Mouse (Mus musculus): ENCODE measurements around the gene Camta1. TPM values are rescaled to one million over a fixed set of nuclear protein-coding genes. Genes with fewer than 3 reads are reported as not detected.
A peak's percentile ranks its signal among the peaks of the same experiment; 100 is the strongest.

The Camta1 gene
- polyA plus RNA-seq, 1 experiment, result 124 TPM

DNA sequence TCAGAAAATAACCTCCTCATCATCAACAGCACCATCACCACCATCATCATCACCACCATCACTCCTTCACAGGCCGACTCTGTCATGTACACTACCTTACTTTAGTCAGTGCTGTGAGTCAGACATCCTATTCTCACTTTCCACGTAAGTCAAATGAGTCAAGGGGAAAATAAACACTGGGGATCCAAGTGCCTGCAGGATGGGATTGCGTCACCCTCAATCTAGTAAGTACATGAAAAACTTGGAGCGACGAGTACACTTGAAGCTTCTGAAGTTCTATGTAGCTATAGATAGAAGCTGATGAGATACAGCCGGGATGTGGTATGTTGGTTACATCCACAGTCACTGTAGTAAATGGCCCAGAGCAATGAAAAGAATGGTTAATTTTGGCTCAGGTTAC lies 514.1 kb downstream of the Camta1 start:
- no peak for DNase-seq (ENCODE audit: extremely low spot score in 1 of 2, low spot score in 1 of 2)

GRCm38 (mm10) chr4:151346673-151347072 lies 515.0 kb downstream of the Camta1 start:
- DNase-seq (ENCODE audit: extremely low spot score in 1 of 2, low spot score in 1 of 2), result no peak

GRCm38 (mm10) chr4:151344811-151345210 lies 516.9 kb downstream of the Camta1 start:
- DNase-seq (ENCODE audit: extremely low spot score in 1 of 2, low spot score in 1 of 2), result no peak

DNA sequence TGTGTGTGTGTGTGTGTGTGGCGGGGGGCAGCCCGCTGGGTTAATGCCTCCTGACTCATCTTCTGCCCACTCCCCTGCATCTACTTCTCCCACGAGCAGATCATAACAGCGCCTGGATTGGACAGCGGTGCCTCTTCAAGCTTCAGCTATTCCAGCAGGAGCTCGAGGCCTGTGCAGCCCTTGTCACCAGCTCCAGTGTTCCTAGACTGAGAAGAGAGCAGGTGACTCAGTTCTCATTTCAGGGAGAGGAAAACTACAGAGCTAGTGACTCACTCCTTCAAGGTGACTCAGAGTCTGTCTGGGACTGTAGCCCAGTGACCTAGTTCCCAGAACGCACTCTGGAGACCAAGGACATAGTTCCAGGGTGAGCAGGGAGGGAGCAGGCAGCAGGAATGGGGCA lies 522.3 kb downstream of the Camta1 start:
- peak; percentile 72 to 78 for DNase-seq (ENCODE audit: extremely low spot score in 1 of 2, low spot score in 1 of 2)

DNA sequence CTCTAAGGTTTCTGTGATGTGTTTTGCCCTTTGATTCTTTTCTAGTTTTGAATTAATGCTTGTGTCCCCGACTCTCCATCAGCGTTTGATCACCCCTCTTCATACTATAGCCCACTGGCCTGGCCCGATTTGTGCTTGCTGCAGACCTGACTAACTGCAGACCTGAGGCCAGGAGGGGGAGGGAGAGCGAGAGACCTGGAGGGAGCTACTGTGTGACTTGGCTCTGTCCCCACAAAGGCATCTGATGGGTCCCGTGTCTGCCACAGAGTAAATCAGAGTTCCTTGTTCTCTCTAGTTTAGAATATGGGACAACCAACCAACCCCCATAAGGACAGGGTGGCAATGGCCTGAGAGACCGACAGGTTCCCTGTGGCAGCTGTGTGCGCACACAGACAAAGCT lies 522.7 kb downstream of the Camta1 start:
- DNase-seq (ENCODE audit: extremely low spot score in 1 of 2, low spot score in 1 of 2), result no peak

- no peak for DNase-seq (ENCODE audit: extremely low spot score in 1 of 2, low spot score in 1 of 2)
Measured at GRCm38 (mm10) chr4:151337543-151337942, 524.1 kb downstream of the Camta1 start.

- no peak for DNase-seq (ENCODE audit: extremely low spot score in 1 of 2, low spot score in 1 of 2)
Measured at GRCm38 (mm10) chr4:151336413-151336812, 525.3 kb downstream of the Camta1 start.

DNA sequence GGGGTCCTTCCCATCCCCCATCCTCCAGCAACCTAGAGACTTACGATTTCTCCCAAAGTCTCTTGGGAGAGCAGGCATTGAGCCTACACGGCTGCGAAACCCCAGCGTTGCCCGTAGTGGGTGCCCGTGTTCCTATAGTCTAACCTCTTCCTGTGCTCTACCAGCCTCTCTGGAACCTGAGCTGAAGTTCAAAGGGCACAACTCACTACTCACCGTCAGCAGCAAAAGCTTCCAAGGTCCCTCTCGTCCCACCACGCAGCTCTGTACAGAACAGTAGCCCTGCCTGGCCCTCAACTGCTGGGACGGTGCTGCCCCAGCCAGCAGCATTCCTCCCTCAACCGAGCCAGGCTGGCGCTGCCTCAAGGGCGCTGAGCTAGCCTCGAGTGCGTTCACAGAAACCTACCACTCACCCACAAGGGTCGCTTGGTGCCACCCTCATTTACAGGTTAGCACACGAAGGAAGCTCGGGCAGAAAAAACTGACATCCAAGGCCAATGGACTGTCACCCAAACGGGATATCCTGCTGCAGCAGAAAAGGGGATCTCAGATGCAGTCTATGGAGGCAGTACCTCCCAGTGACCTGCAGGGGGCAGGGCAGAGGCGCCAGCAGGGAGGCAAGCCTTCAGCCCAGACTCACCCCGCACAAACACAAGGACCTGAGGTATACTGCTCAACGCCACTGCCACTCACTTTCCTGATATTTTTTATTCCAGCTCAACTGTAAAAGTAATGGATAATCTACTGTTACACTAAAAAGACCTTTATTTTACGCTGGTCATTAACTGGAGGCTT lies 526.5 kb downstream of the Camta1 start:
- DNase-seq (ENCODE audit: extremely low spot score in 1 of 2, low spot score in 1 of 2), result peak in 1 of 2 experiments; percentile 65

DNA sequence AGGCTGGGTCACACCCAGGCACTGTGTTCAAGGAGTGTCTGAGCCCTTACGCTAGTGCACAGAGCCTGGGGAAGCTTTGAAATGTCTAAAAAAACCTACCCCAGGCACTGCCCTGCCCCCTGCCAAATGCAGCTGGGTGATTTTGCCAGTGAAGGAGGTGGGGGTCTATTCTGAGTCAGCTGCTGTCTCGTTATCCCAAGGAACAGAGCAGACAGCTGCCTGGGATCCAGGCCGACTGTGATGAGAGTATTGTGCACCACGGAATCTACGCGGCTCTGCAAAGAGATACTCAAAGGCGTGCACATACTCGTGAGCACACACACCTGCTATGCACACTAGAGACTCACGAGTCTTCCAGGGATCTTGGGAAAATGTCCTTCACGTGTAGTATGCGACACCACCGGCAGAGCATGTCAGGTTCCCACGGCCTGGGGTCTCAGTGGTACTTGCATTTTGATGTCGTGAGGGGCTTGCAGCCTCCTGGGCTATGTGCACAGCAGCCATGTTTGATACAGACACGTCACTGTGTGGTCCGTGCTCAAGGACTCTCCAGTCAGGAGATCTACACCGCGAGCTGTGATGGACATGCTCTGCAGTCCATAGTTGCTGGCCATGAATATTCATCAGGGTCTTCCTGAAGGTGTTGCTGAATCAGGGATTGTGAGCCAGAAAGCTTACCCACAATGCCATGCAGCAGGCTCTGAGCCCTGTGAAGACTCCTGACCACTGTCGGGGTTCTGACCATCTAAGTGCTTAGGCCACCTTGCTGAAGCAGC lies 529.4 kb downstream of the Camta1 start:
- DNase-seq (ENCODE audit: extremely low spot score in 1 of 2, low spot score in 1 of 2), result no peak

DNA sequence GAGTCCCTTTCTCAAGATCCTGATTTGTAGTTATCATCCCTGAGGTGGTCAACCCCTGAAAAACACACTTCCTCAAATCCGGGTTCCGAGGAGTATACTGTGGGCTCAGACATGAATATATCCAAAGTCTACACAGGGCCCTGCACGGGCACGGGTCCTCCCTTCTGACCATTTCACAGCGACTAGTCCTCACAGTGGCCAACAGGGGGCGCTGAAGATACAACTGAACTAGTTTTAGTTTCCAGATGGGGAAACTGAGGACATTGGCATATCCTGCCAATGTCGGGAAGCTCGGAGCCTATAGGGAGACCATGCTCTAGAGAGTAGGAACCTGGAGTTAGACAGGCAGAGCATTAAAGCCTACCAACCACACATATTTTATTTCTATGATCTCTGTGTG lies 530.7 kb downstream of the Camta1 start:
- no peak for DNase-seq (ENCODE audit: extremely low spot score in 1 of 2, low spot score in 1 of 2)

GRCm38 (mm10) chr4:151328071-151328470 lies 533.6 kb downstream of the Camta1 start:
- DNase-seq (ENCODE audit: extremely low spot score in 1 of 2, low spot score in 1 of 2), result no peak

DNA sequence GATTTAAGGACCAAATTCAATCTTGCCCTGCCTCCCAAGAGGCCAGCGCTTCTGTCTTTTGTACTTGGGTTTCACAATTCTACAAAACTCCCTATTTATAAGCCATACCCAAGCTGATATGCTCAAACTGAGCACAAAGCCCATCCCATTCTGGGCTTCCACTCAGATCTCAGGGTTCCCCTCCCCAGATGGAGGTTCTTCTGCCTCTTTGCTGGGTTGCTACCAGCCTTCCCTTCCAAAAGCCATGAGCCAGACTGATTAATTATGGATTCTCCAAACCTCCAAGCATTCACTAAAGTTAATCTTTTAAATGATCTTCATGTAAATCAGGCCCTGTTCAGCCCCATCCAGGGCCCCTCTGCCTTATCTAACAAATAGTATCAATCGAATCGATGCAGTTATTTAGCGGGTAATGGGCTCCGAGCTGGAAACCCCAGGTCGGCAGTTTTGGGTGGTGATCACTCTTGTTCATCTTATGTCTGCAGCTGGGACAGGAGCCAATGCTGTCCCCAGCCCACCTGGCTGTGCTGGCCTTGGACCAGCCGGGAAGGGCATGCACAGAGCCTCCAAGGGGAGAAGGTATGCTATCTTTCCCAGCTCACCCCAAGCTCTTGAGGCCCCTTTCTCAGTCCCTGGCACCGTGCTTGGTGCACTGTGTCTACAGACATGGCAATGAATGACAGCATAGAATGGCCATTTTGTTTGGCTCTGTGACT lies 534.5 kb downstream of the Camta1 start:
- DNase-seq (ENCODE audit: extremely low spot score in 1 of 2, low spot score in 1 of 2), result no peak

GRCm38 (mm10) chr4:151316428-151316827 lies 545.2 kb downstream of the Camta1 start:
- DNase-seq (ENCODE audit: extremely low spot score in 1 of 2, low spot score in 1 of 2), result no peak

- DNase-seq (ENCODE audit: extremely low spot score in 1 of 2, low spot score in 1 of 2), result no peak
Measured at GRCm38 (mm10) chr4:151315726-151316125, 546.0 kb downstream of the Camta1 start.

- DNase-seq (ENCODE audit: extremely low spot score in 1 of 2, low spot score in 1 of 2), result no peak
Measured at GRCm38 (mm10) chr4:151310773-151311172, 550.9 kb downstream of the Camta1 start.

GRCm38 (mm10) chr4:151310056-151310685 lies 551.5 kb downstream of the Camta1 start:
- DNase-seq (ENCODE audit: extremely low spot score in 1 of 2, low spot score in 1 of 2), result no peak

DNA sequence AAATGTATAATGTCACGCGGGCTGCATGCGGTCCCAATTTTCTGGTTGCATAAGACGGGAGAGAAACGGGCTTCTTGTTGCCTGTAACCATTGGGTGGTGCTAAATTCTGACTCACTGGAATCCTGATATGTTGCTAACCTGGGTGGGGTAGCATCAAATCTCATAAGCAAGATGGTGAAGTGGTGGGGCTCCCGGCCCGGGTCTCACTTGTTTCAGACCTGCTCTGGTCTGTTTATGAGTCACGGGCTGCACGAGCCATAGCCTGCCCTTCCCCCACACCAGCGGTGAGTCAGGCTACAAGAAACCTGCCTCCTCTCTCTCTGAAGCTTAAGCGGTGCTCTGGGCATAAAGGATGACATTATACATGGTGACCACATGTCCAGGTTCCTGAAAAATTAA lies 554.8 kb downstream of the Camta1 start:
- DNase-seq (ENCODE audit: extremely low spot score in 1 of 2, low spot score in 1 of 2), result peak; percentile 8 to 45

GRCm38 (mm10) chr4:151306311-151306765 lies 555.3 kb downstream of the Camta1 start:
- no peak for DNase-seq (ENCODE audit: extremely low spot score in 1 of 2, low spot score in 1 of 2)

DNA sequence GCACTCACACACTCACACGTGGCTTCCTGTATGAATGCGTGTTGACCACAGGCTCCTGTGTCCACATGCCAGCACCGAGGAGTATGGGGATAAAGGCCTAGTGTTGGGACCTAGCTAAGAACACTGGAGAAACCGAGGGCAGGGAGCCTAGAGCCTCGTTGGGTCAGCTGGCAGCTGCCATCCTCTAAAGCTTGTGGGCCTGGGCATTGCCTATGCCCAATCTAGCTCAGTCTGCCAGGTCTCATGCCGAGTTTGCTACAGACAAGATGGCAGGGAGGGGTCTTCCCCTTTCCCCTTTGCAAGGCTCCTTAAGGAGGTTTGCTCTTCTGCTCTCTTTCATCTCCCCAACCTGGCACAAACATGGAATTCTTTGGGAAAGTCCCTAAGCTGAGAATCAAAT lies 555.9 kb downstream of the Camta1 start:
- no peak for DNase-seq (ENCODE audit: extremely low spot score in 1 of 2, low spot score in 1 of 2)

DNA sequence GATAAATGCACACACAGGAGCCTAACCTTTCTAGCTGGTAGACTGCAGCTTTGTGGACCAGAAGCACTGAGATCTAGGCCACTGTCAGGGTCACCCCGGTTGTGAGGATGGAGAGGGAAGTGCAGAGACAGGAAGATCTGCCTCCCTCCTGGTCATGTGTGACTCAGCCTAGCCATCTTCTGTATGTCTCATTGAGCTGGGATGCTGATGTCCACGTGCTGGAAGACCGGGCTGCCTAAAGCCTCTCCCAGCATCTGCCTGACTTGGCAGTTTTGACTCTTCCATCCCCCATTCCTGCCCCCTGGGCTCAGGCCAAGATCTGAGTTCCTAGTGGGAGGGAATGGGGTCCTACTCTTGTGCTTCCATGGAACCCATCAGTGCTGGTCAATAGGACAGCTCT lies 557.7 kb downstream of the Camta1 start:
- DNase-seq (ENCODE audit: extremely low spot score in 1 of 2, low spot score in 1 of 2), result no peak

DNA sequence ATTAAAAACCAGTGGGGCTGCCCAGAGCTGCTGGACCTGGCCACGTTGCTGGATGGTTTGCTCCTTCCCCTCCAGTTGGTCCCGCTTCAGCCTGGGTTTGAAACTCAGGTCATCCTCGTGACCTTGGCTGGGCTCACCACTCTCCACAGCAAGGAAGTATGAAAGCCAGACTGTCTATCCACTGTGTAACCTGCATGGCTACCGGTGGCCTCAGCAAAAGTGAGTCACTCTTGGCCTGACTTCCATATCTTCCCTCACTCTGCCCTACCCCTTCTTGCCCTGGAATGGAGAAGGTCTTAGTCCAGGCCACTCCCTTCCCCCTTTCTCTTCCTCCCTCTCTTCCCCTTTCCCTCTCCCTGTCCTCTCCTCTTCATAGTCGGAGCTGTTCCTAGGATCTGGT lies 558.2 kb downstream of the Camta1 start:
- no peak for DNase-seq (ENCODE audit: extremely low spot score in 1 of 2, low spot score in 1 of 2)
